17 mouse cellular contexts compared by ENCODE assay signal in genomic region chr5:72972934-72973333, GRCm38 (mm10). TPM values are rescaled to one million over a fixed set of nuclear protein-coding genes. Genes with fewer than 3 reads are reported as not detected.
DNase-seq lines count a peak whose midpoint lies in the region; ATAC-seq and TF ChIP-seq lines count a peak whose summit lies in the region.
"Had no signal": no experiment of that assay in that cellular context is flagged by ENCODE, and none has a peak within 500 bp of the region (broad histone marks: within the 10 kb centered on the region; RNA-seq: fewer than 3 reads in every experiment).

No protein-coding gene starts in this region.

- no peak overlapping the region for H3K9ac ChIP-seq in intestine, embryonic 15.5 days
- no peak overlapping the region for H3K9ac ChIP-seq in stomach, embryonic 16.5 days (ENCODE audit: low read length)

- no peaks in the 10 kb centered on the region for H3K4me1 ChIP-seq in lung, adult 2 months (ENCODE audit: control insufficient read depth, insufficient read depth, low read length)
- H3K4me1 ChIP-seq in intestine, embryonic 15.5 days (replicated peaks), result 0 out of 2 replicates have a peak, but pooled peaks cover 6% of the 10 kb centered on the region
- H3K4me1 ChIP-seq in stomach, embryonic 16.5 days (ENCODE audit: control insufficient read depth, insufficient read depth, low read length), result 0 out of 2 replicates have a peak, but pooled peaks cover 6% of the 10 kb centered on the region

- 0 out of 2 replicates have a peak overlapping the region, but pooled peaks have one; percentile 27 for H3K27ac ChIP-seq in intestine, embryonic 15.5 days
- H3K27ac ChIP-seq in stomach, embryonic 16.5 days (ENCODE audit: low read length), result peak overlapping the region; percentile 66
- H3K27ac ChIP-seq: macrophage had no signal

- no peak overlapping the region for H3K4me2 ChIP-seq in intestine, embryonic 15.5 days (replicated peaks)
- no peak overlapping the region for H3K4me2 ChIP-seq in stomach, embryonic 16.5 days (ENCODE audit: low read depth, low read length)

- H3K36me3 ChIP-seq in intestine, embryonic 15.5 days, result 0 out of 2 replicates have a peak, but pooled peaks cover 3% of the 10 kb centered on the region
- H3K36me3 ChIP-seq in stomach, embryonic 16.5 days (ENCODE audit: control insufficient read depth, insufficient read depth, low read length), result no peaks in the 10 kb centered on the region

- no peaks in the 10 kb centered on the region for H3K27me3 ChIP-seq in intestine, embryonic 15.5 days (replicated peaks)
- no peaks in the 10 kb centered on the region for H3K27me3 ChIP-seq in stomach, embryonic 16.5 days (ENCODE audit: control insufficient read depth, insufficient read depth, low read length)

- no peak for DNase-seq in frontal cortex, postnatal 36 days (ENCODE audit: low spot score in 2 of 2)
- DNase-seq in lung, adult 2 months, result no peak
- DNase-seq in lung, postnatal 4 days, result no peak
- DNase-seq in spleen, postnatal 4 days (ENCODE audit: low spot score in 2 of 2), result no peak
- DNase-seq: right cerebral cortex, postnatal 4 days; thymus, postnatal 25 days had no signal

- WGBS in lung, adult 2 months, result 61% methylated on average over 5 of the region's 5 CpGs
- 69% methylated on average over 5 of the region's 5 CpGs for WGBS in intestine, embryonic 15.5 days
- WGBS in stomach, embryonic 16.5 days, result 58% methylated on average over 5 of the region's 5 CpGs

- H3K9me3 ChIP-seq in intestine, embryonic 15.5 days, result no peaks in the 10 kb centered on the region
- no peaks in the 10 kb centered on the region for H3K9me3 ChIP-seq in stomach, embryonic 16.5 days (replicated peaks; ENCODE audit: control insufficient read depth, low read length)

- 0 out of 2 replicates have a peak, but pooled peaks have one; percentile 14 for TF ChIP-seq CTCF in lung, adult 2 months (IDR thresholded peaks at IDR 0.05; ENCODE audit: insufficient read depth, low read length)

- peak; percentile 82 for ATAC-seq in frontal cortex, adult (ENCODE audit: low TSS enrichment)
- peak; percentile 41; the same call in 1 of the 2 replicates for ATAC-seq in intestine, embryonic 15.5 days
- no peak for ATAC-seq in stomach, embryonic 16.5 days (ENCODE audit: insufficient read depth, low FRiP score)
- no peak for ATAC-seq in erythroblast, adult 5-6 weeks (replicated peaks; ENCODE audit: low FRiP score, poor library complexity, severe bottlenecking)

- TF ChIP-seq POLR2A in lung, adult 2 months (IDR thresholded peaks at IDR 0.05; ENCODE audit: borderline replicate concordance, extremely low read depth, low read depth, low read length), result no peak

- H3K4me3 ChIP-seq in lung, adult 2 months (replicated peaks; ENCODE audit: extremely low read depth, low read depth, low read length), result no peak overlapping the region
- no peak overlapping the region for H3K4me3 ChIP-seq in intestine, embryonic 15.5 days (replicated peaks)
- H3K4me3 ChIP-seq in stomach, embryonic 16.5 days (replicated peaks; ENCODE audit: low read length), result no peak overlapping the region

RNA-seq across cellular contexts. Expression of gene Gm10135, which starts 1.6 kb away (rescaled TPM):
- not detected in 2 replicates for polyA plus RNA-seq in lung, adult 2 months (2012; rRNA removed)
- polyA plus RNA-seq in intestine, embryonic 15.5 days (2015; fragmentation: Nextera tagmentation; extraction: Ambion mirVana), result not detected in 2 replicates
- not detected in 2 replicates for polyA plus RNA-seq in stomach, embryonic 16.5 days (2015; fragmentation: Nextera tagmentation; extraction: Ambion mirVana)
- total RNA-seq in erythroblast, adult 5-6 weeks (2015; ENCODE audit: low replicate concordance), result not detected in 2 replicates
- not detected in 2 replicates for total RNA-seq in erythroblast, adult 5-6 weeks (2017; ENCODE audit: low replicate concordance)
- total RNA-seq: common myeloid progenitor, adult 5-6 weeks; heart, adult 8-10 months; layer of hippocampus, adult 18-20 months had no signal
- polyA plus RNA-seq: C2C12; limb, embryonic 11.5 days; macrophage; neural tube, embryonic 14.5 days had no signal

RNA-seq across cellular contexts. Expression of gene Slc10a4, which starts 33.7 kb away (rescaled TPM):
- 0.12 and 0.17 TPM in 2 replicates for polyA plus RNA-seq in lung, adult 2 months (2012; rRNA removed)
- 10.4 and 12.4 TPM in 2 replicates for polyA plus RNA-seq in intestine, embryonic 15.5 days (2015; fragmentation: Nextera tagmentation; extraction: Ambion mirVana)
- 8.1 and 9.1 TPM in 2 replicates for polyA plus RNA-seq in stomach, embryonic 16.5 days (2015; fragmentation: Nextera tagmentation; extraction: Ambion mirVana)
- not detected in 2 replicates for total RNA-seq in erythroblast, adult 5-6 weeks (2015; ENCODE audit: low replicate concordance)
- not detected in 2 replicates for total RNA-seq in erythroblast, adult 5-6 weeks (2017; ENCODE audit: low replicate concordance)
- total RNA-seq: common myeloid progenitor, adult 5-6 weeks had no signal
- polyA plus RNA-seq: C2C12, macrophage had no signal

RNA-seq across cellular contexts. Expression of gene Slain2, which starts 58.8 kb away (rescaled TPM):
- 21.9 and 35.1 TPM in 2 replicates for polyA plus RNA-seq in lung, adult 2 months (2012; rRNA removed)
- 11.9 and 12.9 TPM in 2 replicates for polyA plus RNA-seq in intestine, embryonic 15.5 days (2015; fragmentation: Nextera tagmentation; extraction: Ambion mirVana)
- 9.3 and 11.6 TPM in 2 replicates for polyA plus RNA-seq in stomach, embryonic 16.5 days (2015; fragmentation: Nextera tagmentation; extraction: Ambion mirVana)
- total RNA-seq in erythroblast, adult 5-6 weeks (2015; ENCODE audit: low replicate concordance), result 10.0 and 12.3 TPM in 2 replicates
- total RNA-seq in erythroblast, adult 5-6 weeks (2017; ENCODE audit: low replicate concordance), result 10.5 and 12.0 TPM in 2 replicates

Comparison
In these comparisons a context has a peak if more than half of its experiments do, and no peak if none do; other contexts are left out.
1. ATAC-seq: peak in frontal cortex, adult (single experiment) and intestine, embryonic 15.5 days (single experiment); none in stomach, embryonic 16.5 days (single experiment) and erythroblast, adult 5-6 weeks (single experiment).